Mouse (Mus musculus) small intestine, adult 2 months (tissue): ENCODE data around the gene Upk1a.

Source experiments
- CTCF ChIP-seq: fragments of 200-500 bp; IDR thresholded peaks from 2 replicates; pipeline ENCODE4 v1.5.1; 2012; ENCODE audit warnings: low read depth, mild to moderate bottlenecking, control low read depth, inconsistent platforms, low read length, moderate library complexity, mixed read lengths; ENCODE audit not compliant: insufficient replicate concordance, insufficient read length; ENCODE audit errors: extremely low read depth
- POLR2A ChIP-seq: fragments of 200-500 bp; IDR thresholded peaks from 2 replicates; pipeline ENCODE4 v1.6.1; 2012; ENCODE audit warnings: low read depth, mild to moderate bottlenecking, control low read depth, inconsistent platforms, low read length, moderate library complexity

- TF ChIP-seq CTCF (peak; percentile 45; the same call in 1 of the 2 replicates), POLR2A (no peak)
These were observed 6.6 kb upstream of the Upk1a start for GRCm38 (mm10) chr7:30619202-30619601.
